Mouse (Mus musculus): ENCODE results near the gene Epn2. TPM values are rescaled to one million over a fixed set of nuclear protein-coding genes. Genes with fewer than 3 reads are reported as not detected.
A peak's percentile ranks its signal among the peaks of the same experiment; 100 is the strongest.

The Epn2 gene
- polyA plus RNA-seq, 1 experiment from 2014 or later = 65.6 TPM

- no peak overlapping the region for H3K4me2 ChIP-seq (replicated peaks)
- WGBS = 85% methylated on average over 5 of the region's 5 CpGs
Observed at GRCm38 (mm10) chr11:61559572-61559971, 19.9 kb downstream of the Epn2 start.

GRCm38 (mm10) chr11:61553015-61553754, 26.3 kb downstream of the Epn2 start:
- Histone ChIP-seq H3K36me3 (replicated peaks; ENCODE audit: control insufficient read depth, insufficient read depth) (no peaks in the 10 kb centered on the region), H3K4me1 (replicated peaks; ENCODE audit: control insufficient read depth, insufficient read depth, low read length) (peaks cover 4% of the 10 kb centered on the region; the same call in 1 of the 2 replicates), H3K9ac (no peak overlapping the region), H3K9me3 (ENCODE audit: control insufficient read depth, low read length) (no peaks in the 10 kb centered on the region), H3K27ac (no peak overlapping the region; the same call in 1 of the 2 replicates), H3K4me2 (replicated peaks) (no peak overlapping the region), H3K27me3 (ENCODE audit: control insufficient read depth, insufficient read depth, low read length) (no peaks in the 10 kb centered on the region), H3K4me3 (replicated peaks; ENCODE audit: low read length) (no peak overlapping the region)
- no peak for ATAC-seq (ENCODE audit: low FRiP score)
- no peak for DNase-seq (ENCODE audit: low spot score)
- 61% methylated on average over 3 of the region's 3 CpGs for WGBS

More at GRCm38 (mm10) chr11:61559572-61559971, 19.9 kb downstream of the Epn2 start:
- H3K4me3 ChIP-seq (replicated peaks; ENCODE audit: low read length) = no peak overlapping the region
- peaks cover under 1% of the 10 kb centered on the region for H3K4me1 ChIP-seq (replicated peaks; ENCODE audit: control insufficient read depth, insufficient read depth, low read length)
- H3K36me3 ChIP-seq (replicated peaks; ENCODE audit: control insufficient read depth, insufficient read depth) = no peaks in the 10 kb centered on the region
- DNase-seq (ENCODE audit: low spot score) = no peak
- no peak for ATAC-seq (ENCODE audit: low FRiP score)
- no peaks in the 10 kb centered on the region for H3K27me3 ChIP-seq (ENCODE audit: control insufficient read depth, insufficient read depth, low read length)
- H3K9ac ChIP-seq = no peak overlapping the region
- no peak overlapping the region for H3K27ac ChIP-seq
- H3K9me3 ChIP-seq (ENCODE audit: control insufficient read depth, low read length) = no peaks in the 10 kb centered on the region

- Histone ChIP-seq H3K9ac (no peak overlapping the region), H3K4me1 (replicated peaks; ENCODE audit: control insufficient read depth, insufficient read depth, low read length) (peaks cover 4% of the 10 kb centered on the region; the same call in 1 of the 2 replicates), H3K9me3 (ENCODE audit: control insufficient read depth, low read length) (no peaks in the 10 kb centered on the region), H3K27ac (no peak overlapping the region), H3K4me2 (replicated peaks) (no peak overlapping the region), H3K27me3 (ENCODE audit: control insufficient read depth, insufficient read depth, low read length) (no peaks in the 10 kb centered on the region), H3K36me3 (replicated peaks; ENCODE audit: control insufficient read depth, insufficient read depth) (peaks cover 10% of the 10 kb centered on the region), H3K4me3 (replicated peaks; ENCODE audit: low read length) (no peak overlapping the region)
- ATAC-seq (ENCODE audit: low FRiP score) (no peak), DNase-seq (ENCODE audit: low spot score) (no peak)
Observed at GRCm38 (mm10) chr11:61550631-61551030, 28.9 kb downstream of the Epn2 start.

GRCm38 (mm10) chr11:61547710-61548109, 31.8 kb downstream of the Epn2 start:
- Histone ChIP-seq H3K27me3 (ENCODE audit: control insufficient read depth, insufficient read depth, low read length) (no peaks in the 10 kb centered on the region), H3K36me3 (replicated peaks; ENCODE audit: control insufficient read depth, insufficient read depth) (peaks cover 34% of the 10 kb centered on the region), H3K4me1 (replicated peaks; ENCODE audit: control insufficient read depth, insufficient read depth, low read length) (no peaks in the 10 kb centered on the region), H3K4me3 (replicated peaks; ENCODE audit: low read length) (no peak overlapping the region), H3K9ac (no peak overlapping the region), H3K4me2 (replicated peaks) (no peak overlapping the region), H3K9me3 (ENCODE audit: control insufficient read depth, low read length) (no peaks in the 10 kb centered on the region), H3K27ac (no peak overlapping the region)
- DNase-seq (ENCODE audit: low spot score) = no peak
- ATAC-seq (ENCODE audit: low FRiP score) = no peak
- 96% methylated on average over 4 of the region's 4 CpGs for WGBS

- H3K9me3 ChIP-seq (ENCODE audit: control insufficient read depth, low read length) = no peaks in the 10 kb centered on the region
- no peaks in the 10 kb centered on the region for H3K4me1 ChIP-seq (replicated peaks; ENCODE audit: control insufficient read depth, insufficient read depth, low read length)
- H3K4me3 ChIP-seq (replicated peaks; ENCODE audit: low read length) = no peak overlapping the region
- no peak overlapping the region for H3K9ac ChIP-seq
- WGBS = 90% methylated on average over 10 of the region's 10 CpGs
- peaks cover 34% of the 10 kb centered on the region for H3K36me3 ChIP-seq (replicated peaks; ENCODE audit: control insufficient read depth, insufficient read depth)
- no peak overlapping the region for H3K27ac ChIP-seq
- DNase-seq (ENCODE audit: low spot score) (no peak), ATAC-seq (ENCODE audit: low FRiP score) (no peak)
- H3K4me2 ChIP-seq (replicated peaks) = no peak overlapping the region
- no peaks in the 10 kb centered on the region for H3K27me3 ChIP-seq (ENCODE audit: control insufficient read depth, insufficient read depth, low read length)
Observed at GRCm38 (mm10) chr11:61546452-61546851, 33.0 kb downstream of the Epn2 start.

GRCm38 (mm10) chr11:61545586-61545985, 33.9 kb downstream of the Epn2 start:
- Histone ChIP-seq H3K27me3 (ENCODE audit: control insufficient read depth, insufficient read depth, low read length) (no peaks in the 10 kb centered on the region), H3K27ac (no peak overlapping the region), H3K4me2 (replicated peaks) (no peak overlapping the region), H3K9me3 (ENCODE audit: control insufficient read depth, low read length) (no peaks in the 10 kb centered on the region), H3K4me1 (replicated peaks; ENCODE audit: control insufficient read depth, insufficient read depth, low read length) (no peaks in the 10 kb centered on the region), H3K9ac (no peak overlapping the region), H3K36me3 (replicated peaks; ENCODE audit: control insufficient read depth, insufficient read depth) (peaks cover 34% of the 10 kb centered on the region), H3K4me3 (replicated peaks; ENCODE audit: low read length) (no peak overlapping the region)
- DNase-seq (ENCODE audit: low spot score) (no peak), ATAC-seq (ENCODE audit: low FRiP score) (no peak)
- 94% methylated on average over 2 of the region's 2 CpGs for WGBS

- H3K36me3 ChIP-seq (replicated peaks; ENCODE audit: control insufficient read depth, insufficient read depth) = peaks cover 42% of the 10 kb centered on the region
- H3K9me3 ChIP-seq (ENCODE audit: control insufficient read depth, low read length) = no peaks in the 10 kb centered on the region
- no peaks in the 10 kb centered on the region for H3K27me3 ChIP-seq (ENCODE audit: control insufficient read depth, insufficient read depth, low read length)
- H3K4me1 ChIP-seq (replicated peaks; ENCODE audit: control insufficient read depth, insufficient read depth, low read length) = no peaks in the 10 kb centered on the region
- WGBS = 92% methylated on average over 2 of the region's 2 CpGs
- no peak overlapping the region for H3K9ac ChIP-seq
- no peak overlapping the region for H3K4me3 ChIP-seq (replicated peaks; ENCODE audit: low read length)
- H3K4me2 ChIP-seq (replicated peaks) = no peak overlapping the region
- DNase-seq (ENCODE audit: low spot score) (no peak), ATAC-seq (ENCODE audit: low FRiP score) (no peak)
- no peak overlapping the region for H3K27ac ChIP-seq
Observed at GRCm38 (mm10) chr11:61541106-61541505, 38.4 kb downstream of the Epn2 start.

- 83% methylated on average over 7 of the region's 7 CpGs for WGBS
- ATAC-seq (ENCODE audit: low FRiP score) (no peak), DNase-seq (ENCODE audit: low spot score) (no peak)
- no peak overlapping the region for H3K4me2 ChIP-seq (replicated peaks)
- no peak overlapping the region for H3K9ac ChIP-seq
- H3K27ac ChIP-seq = no peak overlapping the region
- H3K9me3 ChIP-seq (ENCODE audit: control insufficient read depth, low read length) = no peaks in the 10 kb centered on the region
- no peaks in the 10 kb centered on the region for H3K4me1 ChIP-seq (replicated peaks; ENCODE audit: control insufficient read depth, insufficient read depth, low read length)
- H3K4me3 ChIP-seq (replicated peaks; ENCODE audit: low read length) = no peak overlapping the region
- peaks cover 37% of the 10 kb centered on the region for H3K36me3 ChIP-seq (replicated peaks; ENCODE audit: control insufficient read depth, insufficient read depth)
- H3K27me3 ChIP-seq (ENCODE audit: control insufficient read depth, insufficient read depth, low read length) = no peaks in the 10 kb centered on the region
Observed at GRCm38 (mm10) chr11:61540642-61541041, 38.8 kb downstream of the Epn2 start.

GRCm38 (mm10) chr11:61537362-61537761, 42.1 kb downstream of the Epn2 start:
- H3K4me2 ChIP-seq (replicated peaks) = no peak overlapping the region
- no peaks in the 10 kb centered on the region for H3K4me1 ChIP-seq (replicated peaks; ENCODE audit: control insufficient read depth, insufficient read depth, low read length)
- ATAC-seq (ENCODE audit: low FRiP score) (no peak), DNase-seq (ENCODE audit: low spot score) (no peak)
- 0 out of 2 replicates have a peak overlapping the region, but pooled peaks have one; percentile 38 for H3K27ac ChIP-seq
- H3K27me3 ChIP-seq (ENCODE audit: control insufficient read depth, insufficient read depth, low read length) = no peaks in the 10 kb centered on the region
- WGBS = 92% methylated on average over 3 of the region's 3 CpGs
- no peaks in the 10 kb centered on the region for H3K9me3 ChIP-seq (ENCODE audit: control insufficient read depth, low read length)
- H3K9ac ChIP-seq = no peak overlapping the region
- no peak overlapping the region for H3K4me3 ChIP-seq (replicated peaks; ENCODE audit: low read length)
- H3K36me3 ChIP-seq (replicated peaks; ENCODE audit: control insufficient read depth, insufficient read depth) = peaks cover 26% of the 10 kb centered on the region

All from hindbrain, embryonic 14.5 days (tissue).